Mouse (Mus musculus) kidney, adult 2 months (tissue): ENCODE measurements around the gene Agtr1a. TPM values are rescaled to one million over a fixed set of nuclear protein-coding genes. Genes with fewer than 3 reads are reported as not detected.

Experiments
- DNase-seq: peaks from one replicate; pipeline ENCODE4 v3.0.0; 2021
- H3K27ac ChIP-seq: fragments of 200-500 bp; 2 replicates; pipeline ENCODE4 v1.5.1; 2012; ENCODE audit warnings: low read depth, low read length, control low read depth, inconsistent platforms; ENCODE audit not compliant: insufficient read depth
- H3K27me3 ChIP-seq: fragments of 200-500 bp; replicated peaks from 2 replicates; pipeline ENCODE4 v1.6.1; 2012; ENCODE audit warnings: mild to moderate bottlenecking, moderate library complexity, low read length, inconsistent platforms; ENCODE audit not compliant: control insufficient read depth, insufficient read depth
- H3K36me3 ChIP-seq: fragments of 200-500 bp; 2 replicates; pipeline ENCODE4 v1.6.1; 2012; ENCODE audit warnings: mild to moderate bottlenecking, moderate library complexity, low read length, inconsistent platforms; ENCODE audit not compliant: control insufficient read depth, insufficient read depth
- H3K4me1 ChIP-seq: fragments of 200-500 bp; 2 replicates; pipeline ENCODE4 v1.6.1; 2011; ENCODE audit warnings: low read length; ENCODE audit not compliant: control insufficient read depth, insufficient read depth
- H3K4me3 ChIP-seq: fragments of 200-500 bp; 2 replicates; pipeline ENCODE4 v1.5.1; 2011; ENCODE audit warnings: mild to moderate bottlenecking, low read depth, low read length, control low read depth; ENCODE audit not compliant: insufficient read depth
- CTCF ChIP-seq: fragments of 200-500 bp; conservative IDR thresholded peaks from 2 replicates; pipeline ENCODE4 v1.5.1; 2011; ENCODE audit warnings: low read depth, mild to moderate bottlenecking, control low read depth, low read length, moderate library complexity, mixed read lengths; ENCODE audit not compliant: insufficient read depth, insufficient read length
- POLR2A ChIP-seq: fragments of 200-500 bp; IDR thresholded peaks from one replicate; pipeline ENCODE4 v1.6.1; 2011; ENCODE audit warnings: low read depth, low read length, control low read depth
- WGBS: fragments of 180-500 bp; shearing (Covaris S2); methylation state at CpG from one replicate; pipeline ENCODE4 v1.1.7; 2018; 5-methylcytosine and 5-hydroxymethylcytosine counted together
- polyA plus RNA-seq: library from polyadenylated mRNA; depleted of rRNA; stranded (reverse); fragments of >200 nt; gene quantifications from 2 replicates; pipeline ENCODE4 v1.2.3, GENCODE M21; 2012; rRNA removed

Gene Agtr1a
- polyA plus RNA-seq, result 73.4 and 83.4 TPM in 2 replicates

- peak within 1 kb of the TSS; percentile 13 for H3K27ac ChIP-seq
- DNase-seq, result peak; percentile 78
- H3K4me3 ChIP-seq, result peak within 1 kb of the TSS; percentile 60
- no peaks in the 10 kb centered on the region for H3K36me3 ChIP-seq
- WGBS, result 3% methylated on average over 33 of the region's 33 CpGs
- no peaks in the 10 kb centered on the region for H3K27me3 ChIP-seq
- H3K4me1 ChIP-seq, result peaks cover 9% of the 10 kb centered on the region; the same call in 1 of the 2 replicates
- peak; percentile 87 for TF ChIP-seq POLR2A
- TF ChIP-seq CTCF, result no peak
Measured at GRCm38 (mm10) chr13:30336148-30336801, at the start of gene Agtr1a. Gene Agtr1a, plus strand, starts transcription at chr13:30336441.

GRCm38 (mm10) chr13:30310221-30310620 lies 26.0 kb upstream of the Agtr1a start:
- Histone ChIP-seq H3K4me3 (no peak overlapping the region), H3K4me1 (no peaks in the 10 kb centered on the region), H3K27ac (no peak overlapping the region), H3K36me3 (no peaks in the 10 kb centered on the region), H3K27me3 (no peaks in the 10 kb centered on the region)
- DNase-seq, result no peak
- WGBS, result 79% methylated on average over 4 of the region's 4 CpGs
- TF ChIP-seq POLR2A, result no peak
- no peak for TF ChIP-seq CTCF

GRCm38 (mm10) chr13:30324669-30325346 lies 11.4 kb upstream of the Agtr1a start:
- 79% methylated on average over 11 of the region's 11 CpGs for WGBS
- no peak for TF ChIP-seq CTCF
- no peak for TF ChIP-seq POLR2A
- Histone ChIP-seq H3K27me3 (no peaks in the 10 kb centered on the region), H3K4me1 (no peaks in the 10 kb centered on the region), H3K4me3 (no peak overlapping the region), H3K27ac (no peak overlapping the region), H3K36me3 (no peaks in the 10 kb centered on the region)
- DNase-seq, result no peak

GRCm38 (mm10) chr13:30331061-30331460 lies 5.2 kb upstream of the Agtr1a start:
- 80% methylated on average over 5 of the region's 5 CpGs for WGBS
- H3K4me3 ChIP-seq, result no peak overlapping the region
- no peak overlapping the region for H3K27ac ChIP-seq
- DNase-seq, result no peak
- no peaks in the 10 kb centered on the region for H3K4me1 ChIP-seq
- TF ChIP-seq POLR2A (no peak), CTCF (no peak)
- no peaks in the 10 kb centered on the region for H3K27me3 ChIP-seq
- H3K36me3 ChIP-seq, result no peaks in the 10 kb centered on the region

GRCm38 (mm10) chr13:30331851-30332250 lies 4.4 kb upstream of the Agtr1a start:
- WGBS, result 88% methylated on average over 6 of the region's 6 CpGs
- TF ChIP-seq POLR2A (no peak), CTCF (no peak)

GRCm38 (mm10) chr13:30332581-30332980 lies 3.7 kb upstream of the Agtr1a start:
- no peaks in the 10 kb centered on the region for H3K27me3 ChIP-seq
- H3K4me3 ChIP-seq, result no peak overlapping the region
- TF ChIP-seq POLR2A, result no peak
- no peak for TF ChIP-seq CTCF
- WGBS, result 81% methylated on average over 5 of the region's 5 CpGs
- no peaks in the 10 kb centered on the region for H3K36me3 ChIP-seq
- H3K27ac ChIP-seq, result no peak overlapping the region
- no peak for DNase-seq
- no peaks in the 10 kb centered on the region for H3K4me1 ChIP-seq

More at GRCm38 (mm10) chr13:30331851-30332250, 4.4 kb upstream of the Agtr1a start:
- no peak overlapping the region for H3K27ac ChIP-seq
- H3K4me1 ChIP-seq, result no peaks in the 10 kb centered on the region
- H3K4me3 ChIP-seq, result no peak overlapping the region
- H3K36me3 ChIP-seq, result no peaks in the 10 kb centered on the region
- no peaks in the 10 kb centered on the region for H3K27me3 ChIP-seq
- no peak for DNase-seq

- H3K36me3 ChIP-seq, result no peaks in the 10 kb centered on the region
- H3K4me1 ChIP-seq, result peaks cover 3% of the 10 kb centered on the region; the same call in 1 of the 2 replicates
- DNase-seq, result no peak
- 83% methylated on average over 3 of the region's 3 CpGs for WGBS
- no peak overlapping the region for H3K27ac ChIP-seq
- no peak for TF ChIP-seq CTCF
- no peak for TF ChIP-seq POLR2A
- H3K27me3 ChIP-seq, result no peaks in the 10 kb centered on the region
- no peak overlapping the region for H3K4me3 ChIP-seq
Measured at GRCm38 (mm10) chr13:30334667-30335066, 1.6 kb upstream of the Agtr1a start.
